Mouse (Mus musculus) NIH3T3 (cell line): ENCODE measurements around the gene Nkain4.

ENCODE experiments used
- DNase-seq: peaks from one replicate; pipeline ENCODE4 v3.0.0-alpha.2; 2012; ENCODE audit warnings: low read depth

Gene Nkain4

DNA sequence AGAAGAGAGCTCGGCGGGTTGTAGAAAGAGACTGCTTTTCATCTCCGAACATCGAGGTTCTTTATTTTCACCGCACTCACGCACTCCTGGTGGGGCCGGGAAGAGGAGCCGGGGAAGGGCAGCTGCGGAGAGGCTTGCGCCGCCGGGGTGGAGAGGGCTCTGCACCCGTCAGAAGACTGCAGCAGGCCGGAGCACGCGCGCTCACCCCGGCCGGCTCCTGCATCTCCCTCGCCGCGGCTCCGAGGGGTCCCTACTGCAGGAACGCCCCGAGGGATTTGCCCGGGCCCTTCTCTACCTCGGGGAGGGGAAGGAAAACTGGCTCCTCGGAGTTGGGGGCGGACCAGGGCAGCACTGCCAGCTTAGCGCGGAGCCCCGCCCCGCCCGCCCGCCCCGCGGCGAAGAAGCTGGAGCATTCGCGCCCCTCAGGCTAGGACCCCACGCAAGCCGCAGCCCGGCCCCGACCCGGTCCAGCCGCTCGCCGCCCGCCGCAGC is 60.9 kb downstream of the Nkain4 start:
- DNase-seq, result no peak

DNA sequence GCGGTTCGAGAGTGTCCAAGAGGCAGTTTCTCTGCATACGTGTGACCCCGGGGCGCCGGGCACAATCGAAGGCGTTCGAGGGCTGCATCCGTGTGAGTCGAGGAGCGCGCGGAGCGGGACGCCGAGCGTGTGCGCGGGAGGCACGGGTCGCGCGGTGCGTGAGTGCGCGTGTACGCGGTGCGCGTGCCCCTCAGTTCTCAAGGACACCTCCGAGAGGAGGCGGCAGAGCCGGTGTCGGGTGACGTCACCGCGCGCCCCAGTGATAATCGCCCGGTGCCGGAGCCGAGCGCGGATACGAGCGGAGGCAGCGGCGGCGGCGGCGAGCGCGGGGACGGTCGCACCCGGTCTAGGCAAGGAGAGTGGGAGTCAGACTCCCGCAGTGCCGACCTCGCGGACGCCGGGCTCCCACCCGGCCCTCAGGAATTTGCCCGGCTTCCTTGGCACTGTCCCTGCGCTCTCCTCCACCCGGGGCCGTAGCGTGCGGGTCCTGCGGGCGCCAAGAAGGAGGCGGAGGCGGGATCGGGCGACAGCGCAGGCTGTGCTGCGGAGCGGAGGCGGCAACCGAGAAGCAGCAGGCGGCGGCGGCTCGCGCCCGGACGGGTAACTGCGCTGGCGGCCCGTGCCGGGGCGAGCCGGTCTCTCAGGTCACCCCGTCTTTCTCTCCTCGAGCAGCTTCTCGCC is 61.5 kb downstream of the Nkain4 start:
- no peak for DNase-seq

DNA sequence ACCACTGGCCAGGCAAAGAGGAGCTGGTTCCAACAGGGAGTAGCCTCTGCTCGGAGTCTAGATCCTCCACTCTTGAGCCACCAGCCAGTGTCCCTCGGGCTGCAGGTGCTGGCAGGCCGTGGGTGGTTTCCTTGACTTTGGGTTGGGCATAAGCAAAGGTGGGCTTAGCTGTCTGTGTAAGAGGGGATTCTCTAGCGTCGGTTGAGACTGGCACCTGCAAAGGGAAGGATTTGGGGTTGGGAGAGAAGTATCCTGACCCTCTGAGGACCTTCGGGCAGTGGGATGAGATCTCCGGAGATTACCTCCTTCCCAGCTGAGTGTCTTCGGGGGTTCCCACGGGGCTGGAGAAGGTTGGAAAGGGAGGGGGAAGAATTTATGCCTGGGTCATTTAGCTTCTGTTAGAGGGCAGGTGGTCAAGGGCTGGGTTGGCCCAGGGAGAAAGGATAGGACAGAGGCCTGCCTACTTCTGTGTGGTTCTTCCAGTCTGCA is 62.6 kb downstream of the Nkain4 start:
- DNase-seq, result no peak

DNA sequence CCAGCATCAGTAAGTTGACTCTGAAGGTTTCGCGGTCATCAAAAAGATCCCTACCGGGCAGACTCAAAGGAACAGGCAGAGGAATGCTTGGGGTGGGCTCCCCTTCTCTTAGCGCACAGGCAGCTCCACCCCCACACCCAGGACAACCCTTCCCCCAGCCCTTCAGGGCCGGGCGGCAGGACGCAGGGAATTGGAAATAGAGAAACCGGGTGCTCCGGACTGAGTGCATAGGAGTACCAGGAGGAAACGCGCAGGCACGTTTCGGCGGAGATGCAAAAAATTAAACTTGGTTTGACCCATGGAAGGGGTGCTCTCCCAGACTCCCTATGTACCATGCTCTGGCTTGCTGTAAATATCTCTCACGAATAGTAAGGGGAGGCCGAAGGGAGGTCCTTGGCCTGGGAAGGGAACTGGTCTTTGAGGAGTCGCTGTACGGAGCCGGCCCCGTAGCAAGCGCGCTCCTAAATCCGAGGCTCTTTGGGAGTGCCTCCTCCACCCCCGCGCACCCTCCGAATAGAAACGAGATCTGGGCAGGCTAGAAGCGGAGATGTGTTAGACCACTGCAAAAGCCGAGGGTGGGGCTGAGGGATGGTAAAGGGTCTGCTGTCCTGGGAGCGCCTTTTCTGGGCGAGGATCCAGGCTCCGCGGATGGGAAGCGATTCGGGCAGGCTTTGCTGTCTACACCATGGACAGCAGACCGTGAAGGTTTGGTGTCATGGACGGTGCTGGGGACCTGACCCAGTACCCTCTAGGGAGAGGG is 63.2 kb downstream of the Nkain4 start:
- DNase-seq, result no peak

DNA sequence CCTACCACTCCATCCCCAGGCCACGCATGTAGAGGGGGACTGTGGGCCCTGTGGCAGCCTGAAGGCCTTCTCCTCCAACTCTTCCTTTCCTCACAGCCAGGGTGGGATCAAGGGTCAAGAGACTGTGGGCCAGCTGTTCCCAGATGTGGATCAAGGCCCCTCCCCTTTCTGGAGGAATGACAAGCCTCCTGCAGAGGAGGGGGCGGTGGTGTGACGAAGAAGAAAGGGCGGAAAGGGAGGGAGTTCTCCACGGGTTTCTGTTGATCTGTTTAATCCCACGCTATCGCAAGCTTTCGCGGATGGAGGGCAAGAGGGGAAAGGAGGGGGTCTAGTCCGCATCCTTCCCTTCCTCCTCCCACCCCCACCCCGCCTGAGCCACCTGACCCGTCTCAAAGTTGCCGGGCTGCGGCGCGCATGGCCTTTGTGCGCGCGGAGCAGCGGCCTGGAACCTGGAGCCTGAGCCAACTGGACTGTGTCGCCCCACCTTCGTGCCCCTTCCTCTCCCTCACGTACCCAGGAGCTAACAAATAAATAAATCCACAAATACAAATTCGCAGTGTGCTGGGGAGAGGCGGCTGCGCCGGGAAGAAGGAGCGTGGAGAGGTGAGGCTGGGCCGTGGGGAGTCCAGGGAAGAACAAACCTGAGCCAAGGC is 64.0 kb downstream of the Nkain4 start:
- DNase-seq, result peak; percentile 7

DNA sequence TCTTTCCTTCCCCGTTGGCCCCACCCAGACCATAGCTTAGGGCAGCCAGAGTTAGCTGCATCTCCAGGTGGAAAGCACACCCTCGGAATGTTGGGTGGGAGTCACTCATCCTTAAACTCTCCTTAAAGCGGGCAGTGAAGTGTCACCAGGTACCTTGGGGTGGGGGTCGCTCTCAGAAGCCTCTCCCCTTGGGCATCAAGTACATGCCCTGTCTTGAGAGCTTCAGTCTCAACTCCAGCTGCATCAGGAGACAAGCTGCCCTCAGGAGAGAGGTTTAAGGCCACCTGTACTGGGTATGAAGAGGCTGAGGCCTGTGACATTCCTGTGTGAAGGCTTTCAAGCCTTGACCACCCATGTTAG is 64.6 kb downstream of the Nkain4 start:
- no peak for DNase-seq

DNA sequence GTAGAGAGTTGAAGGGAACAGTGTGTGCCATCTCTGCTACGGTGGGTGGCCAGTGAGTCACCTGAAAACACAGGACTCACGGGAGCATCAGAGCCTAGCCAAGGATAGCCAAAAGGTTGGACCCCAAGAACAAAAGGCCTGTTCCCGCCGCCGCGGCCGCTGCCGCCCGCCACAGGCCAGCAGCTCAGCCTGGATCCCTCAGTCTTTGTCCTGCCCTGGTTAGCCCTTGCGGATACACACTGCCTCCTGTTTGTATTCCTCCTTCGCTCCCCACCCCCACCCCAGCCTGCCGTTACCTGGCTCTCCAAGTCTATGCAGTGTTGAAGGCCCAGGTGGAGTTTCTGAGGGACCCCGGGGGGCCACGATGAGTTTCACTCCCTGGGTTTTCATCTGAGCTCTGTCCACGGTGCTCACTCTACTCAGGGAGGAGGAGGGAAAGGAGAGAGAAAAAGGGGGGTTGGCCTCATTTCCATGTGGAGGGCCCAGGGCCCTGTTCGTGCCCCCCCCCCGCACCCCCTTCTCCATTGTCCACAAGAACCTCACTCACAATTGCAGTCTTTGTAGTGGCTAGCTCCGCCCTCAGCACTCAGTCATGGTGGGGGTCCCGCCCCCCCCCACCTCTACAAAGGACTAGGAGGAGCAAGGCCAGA is 65.1 kb downstream of the Nkain4 start:
- no peak for DNase-seq

DNA sequence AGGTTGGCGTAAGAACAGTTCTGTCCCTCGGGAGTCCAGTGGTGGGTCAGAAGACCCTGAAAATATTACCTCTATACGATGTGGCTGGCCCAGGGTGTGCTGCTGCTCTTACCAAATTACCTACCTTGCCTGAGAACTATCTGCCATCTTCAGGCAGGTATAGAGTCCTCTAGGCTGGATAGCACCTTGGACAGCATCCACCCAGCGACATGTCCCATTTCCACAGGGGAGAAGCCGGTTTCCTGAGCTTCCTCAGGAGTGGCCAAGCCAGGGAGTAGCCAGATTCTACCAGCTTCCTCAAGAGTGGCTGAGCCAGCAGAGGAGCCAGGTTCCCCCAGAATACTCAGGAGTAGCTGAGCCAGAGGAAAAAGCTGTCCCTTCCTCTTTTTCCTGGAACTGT is 69.2 kb downstream of the Nkain4 start:
- peak; percentile 14 for DNase-seq
